Mouse (Mus musculus) embryonic stem cell, embryonic (primary cell): ENCODE measurements around the gene Pla2g1b.

Source experiments
- CTCF ChIA-PET, 4 experiments: fragments of 300-600 bp in 2 of 4; fragments of 350-600 bp in 2 of 4; sonication (Branson Sonifier 250); formaldehyde crosslinking; loops; one replicate each; lab custom pipeline; 2022; ENCODE audit warnings: inconsistent platforms in 2 of 4; lab: Charles Lee
- POLR2A ChIA-PET, 4 experiments: fragments of 300-600 bp in 2 of 4; fragments of 350-600 bp in 2 of 4; sonication (Branson Sonifier 250); formaldehyde crosslinking; loops; one replicate each; lab custom pipeline; 2022; ENCODE audit warnings: antibody characterized with exemption in 4 of 4, inconsistent platforms in 1 of 4; lab: Charles Lee

Pla2g1b gene

DNA sequence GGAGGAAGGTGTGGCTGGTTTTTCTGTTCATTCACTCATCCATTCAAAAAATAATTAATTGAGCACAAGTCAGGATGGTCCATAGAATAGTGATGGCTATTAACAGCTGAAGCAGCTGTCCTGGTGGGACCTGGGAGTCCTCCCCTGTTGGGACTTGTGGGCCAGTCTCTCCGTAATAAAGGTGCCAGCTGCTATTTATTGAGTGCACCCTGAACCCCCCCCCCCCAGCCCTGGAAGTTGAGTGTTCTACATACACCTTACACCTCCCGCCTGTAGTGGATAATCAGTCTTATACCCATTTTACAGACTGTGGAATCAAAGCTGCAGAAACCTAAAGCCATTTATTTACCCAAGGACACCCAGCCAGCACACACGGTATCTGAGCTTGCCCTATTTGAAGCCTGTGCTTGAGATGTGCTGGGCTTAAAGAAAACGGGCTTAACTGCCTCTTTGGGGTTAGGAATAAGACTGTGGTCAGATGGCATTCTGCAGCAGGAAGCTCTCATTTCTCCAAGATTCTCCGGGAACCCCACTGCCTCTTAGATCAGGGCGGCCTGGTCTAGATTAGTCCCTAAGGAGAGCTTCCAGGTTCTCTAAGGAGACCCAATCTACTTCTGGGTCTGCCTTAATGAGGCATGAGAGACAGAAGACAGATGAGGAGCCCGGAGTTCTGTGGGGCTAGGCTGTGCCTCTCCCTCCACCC, 28.7 kb upstream of the Pla2g1b start:
- ChIA-PET POLR2A (interaction anchor here in 3 of 4 experiments (0.5 to 5.4 kb wide), 24 partner anchors 11 to 495 kb away, joined by 3 to 30 read pairs (median 5); partner anchors contain the start of genes 2210016L21Rik (in 1 of the 3), Acads (in 1 of the 3), Dynll1 (in 1 of the 3) and Sirt4 (in 1 of the 3)), CTCF (interaction anchor here (0.6 to 2.5 kb wide), 13 partner anchors 12 to 1126 kb away, joined by 3 to 13 read pairs (median 4); no protein-coding TSS in a partner anchor)

- POLR2A ChIA-PET = interaction anchor here in 2 of 4 experiments (0.5 to 5.4 kb wide), 18 partner anchors 12 to 496 kb away, joined by 3 to 30 read pairs (median 4); partner anchors contain the start of genes 2210016L21Rik (in 1 of the 2) and Dynll1 (in 1 of the 2)
- CTCF ChIA-PET = interaction anchor here (0.6 to 2.5 kb wide), 7 partner anchors 30 to 1125 kb away, joined by 3 to 13 read pairs (median 6); no protein-coding TSS in a partner anchor
Observed at GRCm38 (mm10) chr5:115437945-115438315, 28.1 kb upstream of the Pla2g1b start.

DNA sequence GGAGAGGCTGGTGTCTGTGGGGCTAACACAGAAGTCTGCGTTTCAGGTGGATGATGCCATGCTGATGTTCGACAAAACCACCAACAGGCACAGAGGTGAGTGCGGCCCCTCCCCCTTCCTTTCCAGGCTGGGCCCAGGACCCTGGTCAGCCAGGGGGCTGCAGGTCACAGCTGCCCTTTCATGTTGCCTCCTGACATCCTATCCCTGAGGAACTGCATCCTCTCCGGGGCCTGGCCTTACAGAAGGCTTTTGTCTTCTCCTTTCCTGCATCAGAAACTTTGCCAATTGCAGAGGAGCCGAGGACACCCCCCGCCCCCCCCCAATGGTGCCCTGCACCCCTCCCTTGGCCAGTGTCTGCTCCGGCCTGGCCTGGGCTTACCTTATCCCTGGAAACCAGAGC, 27.4 kb upstream of the Pla2g1b start:
- ChIA-PET POLR2A (interaction anchor here in 3 of 4 experiments (0.6 to 5.4 kb wide), 16 partner anchors 12 to 125 kb away, joined by 3 to 30 read pairs (median 4); no protein-coding TSS in a partner anchor), CTCF (interaction anchor here (0.5 to 2.0 kb wide), 6 partner anchors 26 to 280 kb away, joined by 3 to 23 read pairs (median 4); no protein-coding TSS in a partner anchor)

DNA sequence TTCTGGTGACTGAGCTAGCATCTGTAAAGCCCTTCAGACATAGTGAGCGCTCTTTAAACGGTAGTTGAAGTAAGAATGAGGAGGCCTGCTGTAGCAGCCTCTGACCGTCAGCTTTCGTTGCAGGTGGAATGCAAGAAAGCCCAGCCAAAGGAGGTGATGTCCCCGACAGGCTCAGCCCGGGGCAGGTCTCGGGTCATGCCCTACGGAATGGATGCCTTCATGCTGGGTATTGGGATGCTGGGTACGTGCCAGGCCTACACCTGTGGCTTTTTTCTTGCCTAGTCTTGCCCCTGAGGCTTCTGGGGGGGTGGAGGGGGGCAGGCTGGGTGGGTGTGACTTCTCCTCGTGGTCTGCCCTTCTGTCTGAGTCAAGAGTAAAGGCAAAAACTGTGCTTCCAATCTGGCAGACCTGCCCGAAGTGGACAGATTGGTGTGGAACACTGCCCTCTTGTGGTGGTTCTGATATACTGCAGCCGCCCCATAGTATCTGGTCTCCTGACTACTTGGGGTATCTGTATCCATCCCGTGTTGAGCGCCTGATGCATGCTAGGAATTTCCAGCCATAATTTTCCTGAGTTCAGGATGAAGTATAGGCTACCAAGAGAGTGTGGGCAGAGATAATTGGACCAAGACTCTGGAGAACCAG, 24.7 kb upstream of the Pla2g1b start:
- ChIA-PET CTCF (interaction anchor here (0.6 to 3.1 kb wide), 27 partner anchors 10 to 262 kb away, joined by 3 to 25 read pairs (median 5); partner anchors contain the start of gene Msi1 (in 1 of the 4)), POLR2A (interaction anchor here in 3 of 4 experiments (0.6 to 5.4 kb wide), 33 partner anchors 8 to 169 kb away, joined by 3 to 30 read pairs (median 4); partner anchors contain the start of genes Cox6a1 (in 1 of the 3) and Rnf10 (in 1 of the 3))

GRCm38 (mm10) chr5:115442663-115443062, 23.4 kb upstream of the Pla2g1b start:
- ChIA-PET POLR2A (interaction anchor here in 2 of 4 experiments (0.6 to 2.8 kb wide), 9 partner anchors 13 to 95 kb away, joined by 3 to 29 read pairs (median 9); partner anchors contain the start of gene Pla2g1b (in 1 of the 2)), CTCF (interaction anchor here (0.5 to 3.1 kb wide), 7 partner anchors 21 to 85 kb away, joined by 4 to 25 read pairs (median 7); no protein-coding TSS in a partner anchor)

DNA sequence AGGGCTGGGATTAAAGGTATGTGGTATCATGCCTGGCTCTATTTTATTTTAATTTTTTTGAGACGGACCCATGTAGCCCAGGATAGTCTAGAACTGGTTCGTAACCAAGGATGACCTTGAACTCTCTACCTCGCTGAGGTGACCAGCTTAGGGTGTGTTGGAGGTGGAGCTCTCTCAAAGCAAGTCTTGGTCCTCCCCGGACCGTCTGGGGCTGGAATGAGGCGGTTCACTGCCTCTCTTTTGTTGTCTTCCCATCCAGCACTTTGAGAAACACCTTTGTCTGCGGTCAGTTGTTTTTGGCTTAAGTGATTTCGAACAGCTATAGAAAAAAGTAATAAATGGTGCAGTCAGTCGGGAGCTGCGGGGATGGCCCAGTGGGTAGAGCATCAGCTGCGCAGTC, 21.9 kb upstream of the Pla2g1b start:
- CTCF ChIA-PET = interaction anchor here (0.6 to 2.9 kb wide), 27 partner anchors 9 to 755 kb away, joined by 3 to 18 read pairs (median 4); partner anchors contain the start of gene Cox6a1 (in 1 of the 4)
- POLR2A ChIA-PET = interaction anchor here (0.6 to 2.8 kb wide), 87 partner anchors 8 to 618 kb away, joined by 3 to 37 read pairs (median 5); partner anchors contain the start of genes Sirt4 (in 3 of the 4), Dynll1 (in 2 of the 4), Rnf10 (in 2 of the 4) and 2210016L21Rik (in 1 of the 4)

- CTCF ChIA-PET = interaction anchor here in 2 of 4 experiments (0.5 to 0.8 kb wide), 3 partner anchors 18 to 165 kb away, joined by 3 to 5 read pairs (median 3); no protein-coding TSS in a partner anchor
- POLR2A ChIA-PET = interaction anchor here in 2 of 4 experiments (1.0 to 1.2 kb wide), 2 partner anchors 28 to 81 kb away, joined by 3 read pairs; no protein-coding TSS in a partner anchor
Observed at GRCm38 (mm10) chr5:115447108-115447507, 19.0 kb upstream of the Pla2g1b start.

DNA sequence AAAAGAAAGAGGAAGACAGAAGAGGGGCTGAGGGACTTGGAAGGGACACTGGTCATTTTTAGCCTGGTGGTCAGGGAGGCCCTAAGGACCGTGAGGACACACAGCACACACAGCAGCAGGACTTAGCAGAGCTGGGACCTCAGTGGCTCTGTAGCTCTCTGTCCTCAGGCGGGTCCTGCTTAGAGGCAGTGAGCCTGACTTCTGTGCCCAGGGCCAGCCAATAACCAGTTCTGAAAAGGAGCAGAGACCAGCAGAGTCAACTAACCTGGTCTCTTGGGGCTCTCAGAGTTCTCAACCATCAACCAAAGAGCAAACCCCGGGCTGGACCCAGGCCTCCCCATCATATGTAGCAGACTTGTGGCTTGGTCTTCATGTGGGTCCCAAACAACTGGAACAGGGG, 16.8 kb upstream of the Pla2g1b start:
- POLR2A ChIA-PET = interaction anchor here in 2 of 4 experiments (0.6 to 6.0 kb wide), 11 partner anchors 10 to 485 kb away, joined by 3 to 30 read pairs (median 6); partner anchors contain the start of genes Pla2g1b (in 1 of the 2) and Sirt4 (in 1 of the 2)
- CTCF ChIA-PET = interaction anchor here in 3 of 4 experiments (0.6 to 1.4 kb wide), 3 partner anchors 14 to 84 kb away, joined by 3 to 5 read pairs (median 4); no protein-coding TSS in a partner anchor

DNA sequence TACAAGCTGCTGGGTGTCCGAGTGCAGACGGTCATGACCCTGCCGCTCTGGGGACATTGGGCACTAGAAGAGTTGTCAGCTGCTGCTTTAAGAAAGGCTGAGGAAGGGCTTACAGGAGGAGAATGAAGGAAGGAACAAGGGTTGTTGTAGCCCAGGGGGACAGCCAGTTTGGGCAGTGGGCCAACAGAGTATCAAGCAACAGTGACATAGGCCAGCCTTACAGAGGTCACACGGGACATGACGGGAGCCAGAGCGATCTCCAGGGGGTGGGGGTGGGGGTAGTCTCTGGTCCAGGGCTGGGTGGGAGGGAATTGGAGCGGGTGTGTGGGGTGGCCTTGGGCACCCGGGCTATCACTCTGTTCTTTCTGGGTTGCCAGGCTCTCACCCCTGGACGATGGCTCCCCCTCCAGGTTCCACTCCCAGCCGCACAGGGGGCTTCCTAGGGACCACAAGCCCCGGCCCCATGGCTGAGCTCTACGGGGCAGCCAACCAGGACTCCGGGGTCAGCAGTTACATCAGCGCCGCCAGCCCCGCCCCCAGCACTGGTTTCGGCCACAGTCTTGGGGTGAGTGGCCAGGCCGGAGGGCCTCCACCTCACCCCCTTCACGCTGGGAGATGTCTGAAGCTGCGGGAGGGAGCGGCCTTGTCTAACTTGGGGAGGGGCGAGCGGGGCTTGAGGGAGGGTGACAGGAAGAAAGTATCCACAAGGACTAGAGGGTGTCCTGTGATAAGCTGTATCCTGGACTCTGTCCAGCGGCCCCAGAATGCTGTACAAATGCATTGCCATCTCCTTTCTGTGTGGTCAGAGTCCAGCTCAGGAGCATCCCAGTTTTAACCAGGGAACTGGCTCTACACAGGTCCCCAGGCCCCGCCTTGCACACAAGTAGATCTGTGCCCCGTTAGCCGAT, 15.4 kb upstream of the Pla2g1b start:
- POLR2A ChIA-PET = interaction anchor here in 3 of 4 experiments (0.6 to 6.0 kb wide), 20 partner anchors 9 to 264 kb away, joined by 3 to 30 read pairs (median 4); partner anchors contain the start of genes Gatc (in 1 of the 3), Pla2g1b (in 1 of the 3), Sirt4 (in 1 of the 3) and Triap1 (in 1 of the 3)
- CTCF ChIA-PET = interaction anchor here in 3 of 4 experiments (0.5 to 1.5 kb wide), 13 partner anchors 10 to 1678 kb away, joined by 3 to 11 read pairs (median 4); partner anchors contain the start of gene Iscu (in 1 of the 3)

DNA sequence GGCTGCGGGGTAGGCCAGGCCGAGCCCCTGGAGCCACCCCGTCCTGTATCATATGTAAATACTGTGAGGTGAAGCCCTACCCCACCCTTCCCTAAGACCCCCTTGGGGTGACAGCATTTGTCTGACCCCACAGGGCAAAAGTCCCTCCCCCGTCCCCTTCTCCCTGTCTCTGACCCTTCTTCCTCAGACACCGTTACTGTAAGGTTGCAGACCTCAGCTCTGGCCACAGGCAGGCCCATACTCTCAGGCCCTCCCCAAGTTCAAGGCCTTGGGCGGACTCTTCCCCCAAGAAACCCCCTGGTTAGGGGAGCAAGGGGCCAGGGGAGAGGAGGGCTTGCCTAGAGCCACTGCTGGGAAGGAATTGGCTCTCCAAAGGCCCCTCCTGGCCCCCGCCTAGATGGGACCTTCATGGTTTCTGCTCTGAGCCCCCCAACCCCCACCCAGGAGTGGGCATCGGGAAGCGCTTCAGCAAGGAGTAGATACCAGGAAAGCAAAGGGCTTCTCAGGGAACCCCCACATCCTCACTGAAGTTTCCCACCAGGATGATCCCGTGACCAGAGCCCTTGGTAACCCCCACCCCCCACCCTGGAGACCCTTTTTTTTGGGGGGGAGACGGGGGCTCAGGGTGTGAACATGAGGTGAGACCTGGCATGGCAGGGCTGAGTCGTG, 11.5 kb upstream of the Pla2g1b start:
- ChIA-PET POLR2A (interaction anchor here in 3 of 4 experiments (0.6 to 2.5 kb wide), 11 partner anchors 10 to 341 kb away, joined by 3 to 14 read pairs (median 4); no protein-coding TSS in a partner anchor), CTCF (interaction anchor here in 2 of 4 experiments (0.6 to 0.7 kb wide), 5 partner anchors 61 to 194 kb away, joined by 4 to 25 read pairs (median 6); no protein-coding TSS in a partner anchor)

- CTCF ChIA-PET = interaction anchor here in 2 of 4 experiments (0.8 to 1.2 kb wide), 2 partner anchors 9 kb away, joined by 3 to 4 read pairs; no protein-coding TSS in a partner anchor
Observed at GRCm38 (mm10) chr5:115455838-115456237, 10.2 kb upstream of the Pla2g1b start.

GRCm38 (mm10) chr5:115458918-115459317, 7.1 kb upstream of the Pla2g1b start:
- CTCF ChIA-PET = interaction anchor here in 2 of 4 experiments (0.7 to 1.4 kb wide), 8 partner anchors 9 to 106 kb away, joined by 3 to 10 read pairs (median 3); no protein-coding TSS in a partner anchor
- POLR2A ChIA-PET = interaction anchor here in 3 of 4 experiments (0.7 to 3.7 kb wide), 20 partner anchors 8 to 159 kb away, joined by 3 to 20 read pairs (median 4); partner anchors contain the start of genes Rplp0 (in 2 of the 3), Cox6a1 (in 1 of the 3) and Sirt4 (in 1 of the 3)

More at GRCm38 (mm10) chr5:115455838-115456237, 10.2 kb upstream of the Pla2g1b start:
- POLR2A ChIA-PET = interaction anchor here in 3 of 4 experiments (0.5 to 1.9 kb wide), 11 partner anchors 9 to 155 kb away, joined by 3 to 12 read pairs (median 4); partner anchors contain the start of gene Dynll1 (in 1 of the 3)

GRCm38 (mm10) chr5:115464408-115465115, 1.5 kb upstream of the Pla2g1b start:
- ChIA-PET CTCF (interaction anchor here (0.5 to 2.4 kb wide), 64 partner anchors 9 to 1605 kb away, joined by 3 to 19 read pairs (median 4); partner anchors contain the start of genes Srsf9 (in 1 of the 4) and Unc119b (in 1 of the 4)), POLR2A (interaction anchor here (0.6 to 6.6 kb wide), 117 partner anchors 9 to 454 kb away, joined by 3 to 73 read pairs (median 4); partner anchors contain the start of genes Dynll1 (in 3 of the 4), Sirt4 (in 3 of the 4), Rplp0 (in 2 of the 4) and Rnf10 (in 1 of the 4))

DNA sequence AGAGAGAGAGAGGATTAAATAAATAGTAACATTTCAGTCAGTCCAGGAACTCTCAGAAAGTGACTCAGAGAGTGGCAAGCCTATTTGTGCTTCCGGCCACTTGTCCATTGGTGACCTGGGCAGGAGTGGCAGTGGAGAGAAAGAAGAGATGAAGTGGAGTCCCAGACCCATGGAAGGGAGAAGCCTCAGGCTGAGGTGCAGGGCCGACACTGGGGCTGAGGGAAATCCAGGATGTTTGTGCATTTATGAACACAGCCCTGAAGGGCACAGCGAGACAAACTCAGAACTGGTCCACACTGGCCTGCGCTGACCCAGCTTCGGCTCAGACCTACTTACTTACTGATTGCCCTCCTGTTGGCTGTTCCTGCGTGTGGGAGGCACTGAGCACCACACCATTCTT, 3.7 kb downstream of the Pla2g1b start:
- ChIA-PET POLR2A (interaction anchor here in 3 of 4 experiments (0.6 to 1.0 kb wide), 5 partner anchors 8 to 75 kb away, joined by 3 to 4 read pairs (median 3); no protein-coding TSS in a partner anchor), CTCF (interaction anchor here in 3 of 4 experiments (0.6 to 0.9 kb wide), 3 partner anchors 10 to 304 kb away, joined by 3 to 5 read pairs (median 3); no protein-coding TSS in a partner anchor)
